Mouse (Mus musculus) G1E-ER4 (cell line): ENCODE data around the gene Crip3. TPM values are rescaled to one million over a fixed set of nuclear protein-coding genes. Genes with fewer than 3 reads are reported as not detected.

Source experiments
- GATA1 ChIP-seq: IDR thresholded peaks from one replicate; pipeline ENCODE4 v1.8.0; 2012; ENCODE audit warnings: low read length, inconsistent platforms
- polyA plus RNA-seq: library from polyadenylated mRNA; stranded (reverse); fragments of >175 nt; gene quantifications from 2 replicates; pipeline ENCODE4 v1.2.3, GENCODE M21; 2012

The Crip3 gene
- not detected in 2 replicates for polyA plus RNA-seq

DNA sequence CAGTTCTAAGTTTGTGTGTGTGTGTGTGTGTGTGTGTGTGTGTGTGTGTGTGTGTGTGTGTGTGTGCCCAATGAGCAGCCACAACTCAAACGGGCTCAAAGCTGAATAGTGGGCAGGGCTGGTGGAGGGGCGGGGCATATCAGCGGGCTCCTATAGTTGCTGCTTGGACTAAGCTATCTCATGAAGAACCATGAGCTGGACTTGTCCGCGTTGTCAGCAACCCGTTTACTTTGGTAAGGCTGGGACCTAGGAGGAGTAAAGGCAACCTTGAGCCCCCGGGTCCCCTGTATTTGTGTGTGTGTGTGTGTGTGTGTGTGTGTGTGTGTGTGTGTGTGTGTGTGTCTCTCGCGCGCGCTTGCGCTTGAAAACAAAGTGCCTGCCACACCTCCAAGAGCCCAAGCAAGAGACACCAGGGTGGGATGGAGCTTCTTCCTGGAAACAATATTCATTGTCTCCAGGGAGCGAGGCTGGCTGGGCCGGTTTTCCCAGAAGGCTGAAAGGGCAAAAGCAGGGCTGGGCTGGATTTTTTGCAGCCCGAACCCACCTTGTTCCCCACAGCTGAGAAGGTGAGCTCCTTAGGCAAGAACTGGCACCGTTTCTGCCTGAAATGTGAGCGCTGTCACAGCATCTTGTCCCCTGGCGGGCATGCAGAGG is at the start of gene Crip3:
TSS of gene Crip3 (plus strand) at position 166 of the 654 bp plus-strand sequence.
- TF ChIP-seq GATA1, result no peak

DNA sequence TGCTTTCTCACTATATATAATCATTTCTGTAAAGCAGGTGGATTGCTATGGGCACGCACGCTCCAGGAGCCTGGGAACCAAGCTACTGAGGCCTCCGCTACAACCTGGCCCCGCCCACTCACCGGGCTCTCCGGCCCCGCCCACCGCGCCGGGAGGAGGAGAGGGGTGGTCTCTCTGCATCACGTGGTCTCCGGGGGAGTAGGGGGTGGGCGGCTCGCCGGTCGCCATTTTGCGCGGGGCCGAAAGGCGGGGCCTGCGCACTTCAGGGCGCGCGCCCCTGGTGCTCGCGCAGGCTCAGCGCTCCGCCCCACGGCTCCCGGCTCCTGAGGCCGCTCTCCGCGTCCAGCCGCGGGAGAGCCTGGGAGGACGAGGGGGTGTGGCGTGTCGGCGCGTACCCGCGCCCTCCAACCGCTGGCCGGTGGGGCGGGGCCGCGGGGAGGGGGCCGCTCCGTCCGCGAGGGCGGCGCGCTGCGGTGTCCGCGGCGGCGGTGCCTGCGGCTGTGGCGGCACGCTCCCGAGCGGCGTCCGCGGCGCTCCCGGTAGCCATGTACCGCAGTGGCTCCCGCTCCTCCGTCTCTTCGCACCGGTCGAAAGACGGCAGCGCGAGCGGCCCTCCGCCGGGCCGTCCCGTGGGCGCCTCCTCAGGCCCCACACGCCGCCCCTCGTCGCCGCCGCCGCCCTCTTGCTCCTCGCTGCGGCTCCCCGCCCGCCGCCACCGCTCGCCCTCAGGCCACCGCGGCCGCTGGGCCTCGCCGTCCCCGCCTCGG is 45.2 kb upstream of the Crip3 start, which contains the start of gene Zfp318:
TSS of gene Zfp318 (plus strand) at position 438 of the 767 bp plus-strand sequence.
- TF ChIP-seq GATA1, result no peak

DNA sequence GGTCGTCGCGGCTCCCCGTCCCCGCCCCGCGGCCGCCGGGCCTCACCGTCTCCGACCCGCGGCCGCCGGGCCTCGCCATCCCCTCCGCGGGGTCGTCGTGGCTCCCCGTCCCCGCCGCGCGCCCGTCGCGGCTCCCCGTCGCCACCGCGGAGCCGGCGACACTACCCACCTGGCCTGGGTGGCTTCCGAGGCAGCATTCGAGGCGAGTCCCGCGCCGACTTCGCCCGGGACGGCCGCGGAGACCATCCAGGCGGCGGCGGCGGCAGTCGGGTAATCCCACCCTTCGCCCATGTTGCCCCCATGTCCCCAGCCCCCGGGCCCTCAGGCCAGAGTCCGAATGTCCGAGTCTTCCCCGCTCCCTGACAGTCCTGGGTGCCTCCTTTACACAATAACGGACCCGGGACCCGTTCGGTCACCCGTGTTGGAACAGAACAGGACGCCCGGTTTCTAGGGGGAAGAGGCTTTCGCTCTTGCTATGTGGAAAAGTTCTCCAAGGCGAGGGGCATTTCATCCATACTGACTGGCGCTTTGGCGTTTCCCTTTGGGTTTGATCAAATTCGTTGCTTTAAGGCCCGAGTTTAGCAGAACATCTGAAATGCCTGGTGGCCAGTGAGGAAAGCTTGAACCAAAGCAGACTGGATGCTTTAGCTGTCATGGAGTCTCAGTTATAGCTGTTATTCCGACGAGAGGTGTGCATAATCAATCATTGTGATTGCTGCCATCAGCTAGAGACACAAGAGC is 44.5 kb upstream of the Crip3 start:
- no peak for TF ChIP-seq GATA1

DNA sequence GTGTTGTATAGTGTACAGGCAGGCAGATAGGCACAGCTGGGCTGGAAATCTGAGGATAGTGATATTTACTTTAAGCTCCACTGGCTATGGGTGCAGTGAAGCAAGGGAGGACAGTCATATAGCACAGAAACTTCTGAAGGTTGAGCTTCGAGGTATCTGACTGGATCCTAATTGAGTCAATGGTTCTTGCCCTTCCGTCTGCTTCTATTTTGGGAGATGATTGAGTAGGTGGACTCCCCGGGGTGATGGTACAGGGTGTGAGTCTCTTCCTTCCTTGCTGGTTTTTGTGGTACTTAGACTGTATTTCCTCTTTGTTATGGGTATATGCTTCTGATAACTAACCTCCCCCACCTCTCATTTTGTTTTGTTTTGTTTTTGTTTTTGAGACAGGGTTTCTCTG is 40.5 kb upstream of the Crip3 start:
- TF ChIP-seq GATA1, result no peak

DNA sequence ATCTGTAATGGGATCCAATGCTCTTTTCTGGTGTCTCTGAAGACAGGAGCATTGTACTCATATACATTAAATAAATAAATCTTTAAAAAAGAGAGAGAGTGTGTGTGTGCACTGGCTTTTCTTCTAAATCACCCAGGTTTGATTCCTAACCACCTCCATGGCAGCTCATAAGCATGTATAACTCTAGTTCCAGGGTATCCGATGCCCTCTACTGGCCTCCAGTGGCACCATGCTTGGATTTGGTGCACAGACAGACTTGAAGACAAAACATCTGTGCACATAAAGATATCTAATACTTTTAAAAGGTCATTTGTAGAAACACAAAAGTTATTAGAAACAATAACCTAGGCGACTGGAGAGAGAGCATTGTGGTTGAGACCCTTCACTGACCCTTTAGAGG is 35.7 kb upstream of the Crip3 start:
- TF ChIP-seq GATA1, result no peak

DNA sequence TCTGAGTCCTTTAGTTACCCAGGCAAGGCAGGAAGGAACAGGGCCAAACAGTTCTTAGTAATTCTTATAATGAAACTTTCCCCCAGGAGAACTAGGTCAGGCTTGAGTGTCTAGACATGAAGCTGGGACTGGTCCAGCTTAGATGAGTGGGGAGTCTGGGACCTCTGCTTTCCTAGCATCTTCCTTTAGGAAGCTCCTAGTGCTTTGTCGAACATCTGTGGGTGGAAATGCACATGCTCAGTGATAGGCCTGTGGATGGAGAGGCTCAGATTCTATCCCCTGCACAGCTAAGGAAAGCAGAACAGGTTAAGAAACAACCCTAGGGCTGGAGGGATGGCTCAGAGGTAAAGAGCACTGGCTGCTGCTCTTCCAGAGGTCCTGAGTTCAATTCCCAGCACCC is 34.1 kb upstream of the Crip3 start:
- no peak for TF ChIP-seq GATA1

DNA sequence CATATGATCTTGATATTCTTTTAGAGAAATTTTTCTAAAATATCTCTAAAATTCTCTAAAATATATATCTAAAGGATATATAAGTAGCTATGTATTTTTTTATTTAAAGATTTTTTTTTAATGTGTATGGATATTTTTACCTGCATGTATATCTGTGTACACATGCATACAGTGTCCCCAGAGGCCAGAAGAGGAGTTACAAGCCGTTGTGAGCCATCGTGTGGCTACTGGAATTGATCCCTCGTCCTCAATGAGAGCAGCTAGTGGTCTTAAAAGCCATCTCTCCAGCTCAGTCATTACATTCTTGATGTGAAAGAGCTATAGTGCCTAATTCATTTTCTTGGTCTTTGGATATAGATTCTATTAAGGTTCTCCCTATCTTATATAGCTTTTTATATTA is 20.2 kb upstream of the Crip3 start:
- TF ChIP-seq GATA1, result no peak

DNA sequence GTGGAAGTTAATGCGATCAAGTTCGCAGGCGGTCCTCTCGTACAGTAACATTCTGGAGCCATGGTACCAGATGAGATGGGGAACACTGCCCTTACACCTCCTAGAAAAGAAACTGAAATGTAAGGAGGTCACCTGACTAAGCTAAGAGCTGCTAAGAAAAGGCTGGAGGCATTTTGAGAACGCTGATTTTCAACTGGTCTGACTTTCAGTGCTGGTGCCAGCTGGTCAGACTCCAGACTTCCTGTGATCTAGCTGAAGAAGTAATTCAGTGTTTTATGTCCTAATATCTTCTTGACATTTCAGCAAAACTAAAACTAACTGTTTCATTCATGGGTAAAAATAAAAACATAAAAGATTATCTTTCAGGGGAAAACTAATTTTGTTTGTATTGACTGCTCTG is 10.1 kb upstream of the Crip3 start:
- no peak for TF ChIP-seq GATA1

DNA sequence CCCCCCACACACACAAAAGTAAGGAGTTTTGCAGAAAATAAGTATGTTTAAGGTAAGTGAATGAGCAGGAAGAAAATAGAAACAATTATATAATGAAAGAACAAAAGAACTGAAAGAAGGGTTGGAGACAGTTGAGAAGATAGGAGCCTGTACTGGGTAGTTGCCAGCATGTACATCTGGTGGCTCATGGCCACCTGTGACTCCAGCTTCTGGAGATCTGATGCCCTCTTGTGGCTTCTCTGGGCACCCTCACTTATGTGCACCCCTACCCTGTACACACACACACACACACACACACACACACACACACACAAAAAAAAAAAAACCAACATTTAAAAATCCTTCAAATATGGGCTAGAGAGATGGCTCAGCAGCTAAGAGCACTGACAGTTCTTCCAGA is 9.0 kb upstream of the Crip3 start:
- TF ChIP-seq GATA1, result no peak

DNA sequence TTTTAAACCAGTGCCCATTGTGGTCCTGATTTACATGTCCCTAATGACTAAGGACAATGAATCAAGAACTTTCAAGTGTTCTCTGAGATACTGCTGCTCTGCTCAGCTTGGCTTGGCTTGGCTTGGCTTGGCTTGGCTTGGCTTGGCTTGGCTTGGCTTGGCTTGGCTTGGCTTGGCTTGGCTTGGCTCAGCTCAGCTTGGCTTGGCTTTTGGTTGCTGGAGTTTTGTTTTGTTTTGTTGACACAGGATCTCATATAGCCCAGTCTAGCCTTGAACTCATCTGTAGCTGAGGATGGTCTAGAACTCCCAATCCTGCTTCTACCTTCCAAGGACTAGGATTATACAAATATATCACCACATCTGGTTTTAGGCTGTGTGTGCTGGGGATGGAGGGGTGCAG is 2.2 kb upstream of the Crip3 start:
- TF ChIP-seq GATA1, result no peak

DNA sequence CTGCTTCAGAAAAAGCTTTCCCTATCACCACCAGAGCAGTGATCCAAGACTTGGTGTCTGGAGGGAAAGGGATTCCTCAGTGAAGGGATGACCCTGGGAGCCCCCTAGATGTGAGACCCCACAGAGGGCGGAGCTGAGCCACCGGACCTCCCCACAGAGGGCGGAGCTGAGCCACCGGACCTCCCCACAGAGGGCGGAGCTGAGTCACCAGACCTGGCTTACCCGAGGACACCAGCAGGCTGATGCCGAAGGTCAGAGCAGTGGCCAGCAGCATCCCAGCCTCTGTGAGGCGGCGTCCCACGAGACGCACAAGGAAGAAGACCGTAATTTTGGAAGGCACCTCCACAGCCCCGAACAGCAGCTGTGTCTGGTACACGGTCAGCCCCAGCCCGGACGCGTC is 4.9 kb downstream of the Crip3 start:
- TF ChIP-seq GATA1, result no peak

DNA sequence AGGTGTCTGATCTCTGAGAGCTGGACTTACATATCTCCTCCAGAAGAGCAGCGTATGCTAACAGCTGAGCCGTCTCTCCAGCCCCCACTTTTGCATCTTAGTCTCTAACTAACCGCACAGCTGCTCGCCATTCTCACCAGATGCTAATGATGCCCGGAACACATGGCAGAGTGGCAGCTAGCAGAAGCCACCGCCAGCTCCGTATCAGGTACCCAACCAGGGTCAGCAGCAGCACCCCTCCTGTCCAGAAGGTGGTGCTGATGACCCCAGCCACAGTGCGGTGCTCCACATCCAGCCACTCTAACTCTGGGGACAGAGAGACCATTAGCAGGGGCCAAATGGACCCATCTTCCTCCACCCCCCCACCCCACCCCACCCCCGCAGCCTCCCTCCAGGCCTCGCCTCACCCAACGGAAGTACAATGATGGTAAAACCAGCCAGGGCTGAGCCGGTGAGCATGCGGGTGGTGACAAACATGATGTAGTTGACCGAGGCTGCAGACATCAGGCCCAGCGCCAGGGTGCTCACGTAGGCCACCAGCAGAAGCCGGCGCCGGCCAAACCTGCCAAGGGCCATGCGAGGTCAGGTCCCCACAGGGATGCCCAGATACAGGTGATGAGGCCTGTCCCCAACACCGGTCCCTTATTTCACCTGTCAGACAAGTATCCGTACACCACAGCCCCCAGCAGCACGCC is 8.1 kb downstream of the Crip3 start:
- no peak for TF ChIP-seq GATA1

DNA sequence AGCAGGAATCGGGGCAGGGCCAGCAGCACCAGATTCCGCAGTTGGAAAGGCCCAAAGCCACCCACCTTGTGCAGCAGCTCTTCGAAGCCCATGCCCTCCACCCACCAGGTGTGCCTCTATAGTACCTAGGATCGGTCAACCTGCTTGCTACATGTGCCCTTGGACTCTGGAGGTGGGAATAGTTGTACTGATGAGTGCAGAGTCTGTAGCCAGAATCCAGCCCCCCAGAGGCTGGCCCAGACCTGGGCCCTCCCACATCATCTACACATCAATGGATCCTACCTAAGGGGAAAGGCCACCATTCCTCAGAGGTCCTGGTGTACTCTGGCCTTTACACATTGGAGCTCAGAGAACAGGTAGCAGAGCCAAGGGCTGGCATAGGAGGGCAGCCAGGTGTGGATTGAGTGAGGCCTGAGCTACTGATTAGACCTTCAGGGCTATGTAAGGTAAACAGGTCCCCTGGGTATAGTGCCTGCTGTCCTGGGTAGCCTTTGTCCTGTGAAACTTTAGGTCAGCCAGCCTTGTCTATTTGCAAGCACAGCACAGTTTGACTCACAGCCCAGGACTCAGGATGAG is 9.7 kb downstream of the Crip3 start, which contains the start of gene Slc22a7:
TSS of gene Slc22a7 (minus strand) at position 160 of the 576 bp plus-strand sequence.
- no peak for TF ChIP-seq GATA1

DNA sequence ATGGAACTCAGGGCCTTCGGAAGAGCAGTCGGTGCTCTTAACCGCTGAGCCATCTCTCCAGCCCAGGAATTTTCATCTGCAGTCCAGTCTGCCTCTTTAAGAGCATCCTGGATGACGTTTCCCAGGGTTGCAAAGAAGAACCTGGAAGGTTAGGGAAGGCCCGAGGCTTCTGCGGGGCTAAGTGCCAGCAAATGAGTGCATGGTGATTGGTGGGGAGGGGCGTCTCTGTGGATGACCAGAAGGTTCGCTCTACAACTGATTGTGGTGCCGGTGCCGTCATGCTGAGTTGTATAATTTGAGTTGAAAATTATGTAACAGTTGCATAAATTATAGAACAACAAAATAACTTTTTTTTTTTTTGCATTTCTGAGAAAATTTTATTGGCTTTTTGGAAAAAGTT is 10.4 kb downstream of the Crip3 start:
- no peak for TF ChIP-seq GATA1

DNA sequence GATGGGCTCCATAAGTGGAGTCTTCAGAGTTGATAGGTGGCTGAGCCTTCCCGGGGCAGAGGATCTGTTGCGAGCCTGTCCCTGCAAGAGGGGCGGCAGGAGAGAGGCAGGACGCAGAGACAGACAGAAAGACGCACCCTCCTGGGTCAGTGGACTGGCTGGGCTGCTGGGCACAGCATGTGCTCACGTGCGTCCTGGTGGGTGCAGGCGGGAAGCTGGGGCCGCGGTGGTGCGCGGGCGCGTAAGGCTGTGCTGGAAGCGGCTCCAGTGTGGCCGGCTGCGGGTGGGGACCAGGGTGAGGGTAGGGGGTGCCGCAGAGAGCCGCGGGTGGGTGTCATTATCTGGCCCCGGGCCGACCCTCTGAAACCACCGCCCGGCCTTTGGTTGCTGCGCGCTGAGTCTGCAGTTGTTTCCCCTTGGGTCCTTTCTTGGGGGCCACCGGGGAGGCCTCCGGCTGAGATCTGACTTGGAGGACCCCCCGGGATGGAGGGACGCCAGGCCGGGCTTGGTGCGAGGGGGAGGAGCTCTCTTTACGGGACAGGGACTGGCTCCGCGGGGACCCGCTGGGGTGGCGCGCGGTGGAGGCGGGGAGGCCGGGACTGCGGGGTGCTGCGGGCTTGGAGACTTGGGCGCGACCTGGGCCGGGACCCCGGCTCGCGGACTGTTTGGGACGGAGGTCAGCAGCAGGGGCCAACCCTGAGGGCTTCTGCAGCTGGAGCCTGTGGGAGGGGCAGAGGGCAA is 16.3 kb downstream of the Crip3 start:
- TF ChIP-seq GATA1, result no peak

DNA sequence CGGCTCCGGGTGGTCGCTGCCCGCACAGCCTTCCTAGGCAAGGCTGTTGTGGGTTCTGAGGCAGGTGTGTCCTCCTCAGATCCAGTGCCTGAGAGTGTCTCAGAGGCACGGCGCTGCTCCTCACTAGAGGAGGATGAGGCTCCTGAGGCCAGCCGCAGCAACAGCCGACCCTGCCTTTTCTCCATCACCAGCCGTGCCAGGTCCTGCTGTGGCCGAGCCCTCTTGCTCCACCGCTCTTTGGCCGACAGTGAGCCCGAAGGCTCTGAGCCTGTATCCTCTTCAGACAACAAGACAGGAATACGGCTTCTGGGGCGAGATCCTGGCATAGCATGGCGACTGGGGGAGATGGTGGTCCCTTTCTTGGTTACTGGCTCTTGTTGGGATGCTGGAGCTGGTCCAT is 17.5 kb downstream of the Crip3 start:
- no peak for TF ChIP-seq GATA1
